Mouse (Mus musculus): Measurements from ENCODE around the gene Gtf3c5. TPM values are rescaled to one million over a fixed set of nuclear protein-coding genes. Genes with fewer than 3 reads are reported as not detected.

Gtf3c5 gene
- total RNA-seq, 2 experiments from 2014 or later = 14.8 TPM

DNA sequence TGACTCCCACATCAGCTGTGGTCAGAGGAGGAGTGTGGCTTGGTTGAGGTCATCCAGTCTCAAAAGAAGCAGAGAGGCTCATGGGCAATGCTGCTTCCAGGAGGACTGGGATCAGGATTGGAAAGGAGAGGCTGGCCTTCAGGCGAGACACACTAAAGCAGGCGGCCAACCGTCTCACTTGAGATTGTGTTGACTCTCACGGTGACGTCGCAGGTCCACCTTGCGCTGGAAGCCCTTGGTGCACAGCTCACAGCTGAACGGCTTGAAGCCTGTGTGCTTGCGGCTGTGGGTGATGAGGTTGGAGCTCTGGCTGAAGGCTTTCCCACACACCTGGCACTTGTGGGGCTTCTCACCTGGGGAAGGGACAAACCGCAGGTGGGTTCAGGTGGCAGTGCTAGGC lies 26.3 kb upstream of the Gtf3c5 start:
- DNase-seq (ENCODE audit: low spot score in 2 of 2) = no peak

DNA sequence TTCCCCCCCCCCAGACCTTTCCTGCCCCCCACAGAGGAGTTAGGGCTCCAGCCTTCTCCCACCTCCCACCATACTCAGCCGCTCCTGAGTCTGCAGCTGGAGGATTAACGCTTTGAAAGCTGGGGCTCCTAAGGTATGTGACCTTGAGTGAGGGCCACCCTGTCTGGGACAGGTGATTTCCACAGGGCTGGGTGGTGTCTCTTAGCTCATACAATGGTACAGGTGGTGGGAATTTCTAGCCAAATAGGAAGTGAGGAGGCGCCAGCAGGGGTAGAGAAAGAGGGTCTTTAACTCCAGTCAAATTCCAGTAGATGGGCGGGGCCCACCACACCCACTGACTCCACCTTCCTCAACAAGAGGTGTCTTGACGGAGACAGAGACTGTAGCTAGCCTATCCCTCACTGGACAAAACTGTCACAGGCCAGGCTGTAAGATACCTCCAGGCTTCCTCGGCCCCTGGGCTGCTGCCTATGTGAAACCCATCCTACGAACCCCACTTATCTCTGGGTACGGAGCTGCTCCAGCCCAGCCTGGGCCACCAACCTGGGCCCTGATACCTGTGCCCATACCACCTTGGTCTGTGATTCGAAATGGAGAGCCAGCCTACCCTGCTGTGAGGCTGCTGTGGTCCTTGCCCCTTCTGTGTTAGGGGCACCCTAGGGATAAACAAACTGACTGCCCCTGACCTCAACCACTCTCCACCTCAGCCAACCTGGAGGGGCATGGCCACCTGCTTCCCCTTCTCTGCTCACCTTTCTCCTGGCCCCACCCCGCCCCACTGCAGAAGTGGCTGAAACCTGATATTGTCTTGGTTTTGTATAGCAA lies 24.0 kb upstream of the Gtf3c5 start:
- no peak for DNase-seq (ENCODE audit: low spot score in 2 of 2)

DNA sequence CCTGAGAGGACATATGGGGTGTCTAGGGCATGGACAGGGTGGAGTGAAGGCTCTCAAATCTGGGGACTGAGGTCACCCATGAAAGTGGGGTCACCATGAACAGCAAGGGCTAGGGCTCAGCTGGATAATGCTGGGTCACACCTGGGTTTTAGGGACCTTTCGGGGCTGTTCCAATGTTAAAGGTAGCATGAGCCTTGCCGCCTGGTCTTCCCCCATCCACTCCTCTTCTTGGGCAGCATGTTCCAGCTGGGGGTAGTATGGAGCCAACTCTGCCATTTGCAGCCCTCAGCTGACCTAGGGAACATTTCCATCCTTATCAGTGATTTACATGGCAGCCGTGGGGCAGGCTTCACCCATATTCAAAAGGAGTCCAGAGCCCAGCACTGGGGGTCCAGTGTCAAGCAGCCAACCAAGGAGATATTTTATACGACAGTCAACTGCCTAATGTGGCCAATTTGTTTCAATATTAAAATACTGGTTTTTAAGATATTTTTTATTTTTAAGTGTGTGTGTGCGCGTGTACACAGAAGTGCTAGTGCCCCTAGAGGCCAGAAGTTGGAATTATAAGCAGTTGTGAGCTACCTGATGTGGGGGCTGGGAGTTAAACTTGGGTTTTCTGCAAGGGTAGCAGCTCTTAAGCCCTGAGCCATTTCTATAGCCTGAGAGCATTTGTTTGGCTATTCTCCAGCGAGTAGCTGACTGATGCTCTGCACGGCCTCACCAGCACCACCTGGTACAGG lies 23.2 kb upstream of the Gtf3c5 start:
- no peak for DNase-seq (ENCODE audit: low spot score in 2 of 2)

DNA sequence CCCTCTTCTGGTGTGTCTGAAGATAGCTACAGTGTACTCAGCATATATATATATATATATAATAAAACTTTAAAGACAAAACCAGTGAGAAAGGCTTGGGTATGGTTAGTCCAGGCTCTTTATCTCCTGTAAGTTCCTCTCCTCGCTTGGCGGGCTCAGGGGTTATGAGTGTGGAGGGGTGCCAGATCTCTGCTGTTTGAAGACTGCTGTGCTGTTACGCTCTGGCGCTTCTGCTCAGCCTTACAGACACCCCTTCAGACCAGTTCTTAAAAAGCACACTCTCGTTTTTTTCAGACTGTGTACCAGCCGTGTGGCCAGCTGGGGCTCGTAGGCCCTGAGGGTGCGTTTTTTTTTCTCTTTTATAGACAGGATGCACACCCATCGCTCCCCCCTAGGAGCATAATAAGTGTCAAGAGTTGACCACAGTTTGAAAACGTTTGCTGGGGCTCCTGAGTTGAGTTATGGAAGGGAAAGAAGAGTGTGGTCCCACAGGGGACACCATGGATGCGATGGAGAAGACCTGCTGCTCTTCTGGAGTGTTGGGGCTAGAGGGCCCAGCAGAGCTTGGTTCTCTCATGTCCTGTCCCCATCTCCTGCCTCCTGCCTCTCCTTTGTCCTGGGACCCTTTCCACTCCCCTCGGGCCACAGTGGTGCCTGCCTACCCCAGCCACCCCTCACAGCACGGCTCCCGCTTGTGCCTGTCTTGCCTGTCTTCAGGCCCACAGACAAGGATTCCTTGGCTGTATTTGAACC lies 22.4 kb upstream of the Gtf3c5 start:
- DNase-seq (ENCODE audit: low spot score in 2 of 2) = no peak

DNA sequence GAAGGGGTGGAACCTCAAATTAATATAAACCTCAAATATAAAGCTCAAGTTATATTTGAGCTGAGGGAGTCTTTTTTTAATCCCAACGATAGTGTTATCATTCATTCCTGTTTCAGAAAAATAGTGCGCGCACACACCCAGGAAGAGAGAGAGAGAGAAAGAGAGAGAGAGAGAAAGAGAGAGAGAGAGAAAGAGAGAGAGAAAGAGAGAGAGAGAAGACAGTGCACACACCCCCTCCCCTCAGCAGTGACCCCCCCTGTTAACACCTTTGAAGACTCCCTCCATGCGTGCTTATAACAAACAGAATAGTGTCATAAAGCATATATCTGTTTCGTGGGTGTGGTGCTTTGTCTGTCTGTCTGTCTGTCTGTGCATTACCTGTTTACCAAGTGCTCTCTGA lies 20.0 kb upstream of the Gtf3c5 start:
- no peak for DNase-seq (ENCODE audit: low spot score in 2 of 2)

DNA sequence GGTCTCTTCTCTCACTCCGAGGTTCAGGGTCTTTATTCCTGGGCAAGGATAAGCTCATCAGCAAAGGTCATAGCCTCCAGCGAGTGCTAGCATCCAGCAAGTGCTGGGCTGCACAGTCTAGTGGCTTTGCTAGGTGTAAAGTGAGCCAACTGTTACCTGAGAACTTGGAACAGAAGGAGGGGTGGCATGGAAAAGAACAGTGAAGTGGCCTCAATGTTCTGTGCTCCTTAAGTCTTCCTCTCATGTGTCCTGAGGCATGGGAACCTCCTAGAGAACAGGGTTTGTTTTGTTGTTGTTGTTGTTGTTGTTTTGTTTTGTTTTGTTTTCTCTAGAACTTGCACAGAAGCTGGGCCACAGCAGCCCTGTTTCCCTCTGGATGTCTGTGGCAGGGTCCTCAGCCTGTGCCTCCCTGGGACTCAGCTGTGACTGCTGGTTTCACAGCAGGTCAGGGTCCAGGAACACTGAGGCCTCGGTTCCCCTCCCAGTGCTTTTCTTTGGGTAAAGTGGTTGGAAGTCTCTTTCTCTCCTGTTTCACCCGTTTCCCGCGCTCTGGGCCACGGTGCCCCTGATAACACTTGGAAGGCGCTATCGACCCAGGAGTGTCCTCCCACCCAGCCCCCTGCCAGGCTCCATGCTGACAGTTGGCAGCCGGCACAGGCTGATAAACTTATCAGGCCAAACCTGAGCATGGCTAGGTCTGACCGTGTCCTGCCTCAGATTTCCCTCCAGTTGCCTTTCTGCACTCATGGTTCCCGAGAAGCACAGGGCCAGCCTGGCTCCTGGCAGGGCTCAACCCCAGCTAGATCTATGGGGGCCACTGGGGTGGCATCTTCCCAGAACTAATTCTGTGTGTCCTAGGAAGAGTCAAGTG lies 18.4 kb upstream of the Gtf3c5 start:
- DNase-seq (ENCODE audit: low spot score in 2 of 2) = no peak

DNA sequence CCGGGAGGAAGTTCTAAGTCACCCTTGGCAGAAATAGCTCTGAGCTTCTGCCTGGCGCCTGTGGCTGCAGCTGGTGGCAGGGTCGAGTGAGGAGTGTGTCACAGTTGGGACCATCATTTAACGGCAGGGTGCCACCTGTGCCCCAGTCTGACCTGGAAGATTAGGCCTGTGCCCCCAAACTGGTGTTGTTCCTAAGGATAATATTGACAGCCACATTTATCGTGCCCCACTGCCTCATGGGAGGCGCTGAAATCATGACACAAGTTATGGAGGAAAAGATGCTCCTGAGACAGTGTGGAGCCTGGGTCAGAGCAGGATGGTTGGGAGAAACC lies 16.0 kb upstream of the Gtf3c5 start:
- DNase-seq (ENCODE audit: low spot score in 2 of 2) = no peak

DNA sequence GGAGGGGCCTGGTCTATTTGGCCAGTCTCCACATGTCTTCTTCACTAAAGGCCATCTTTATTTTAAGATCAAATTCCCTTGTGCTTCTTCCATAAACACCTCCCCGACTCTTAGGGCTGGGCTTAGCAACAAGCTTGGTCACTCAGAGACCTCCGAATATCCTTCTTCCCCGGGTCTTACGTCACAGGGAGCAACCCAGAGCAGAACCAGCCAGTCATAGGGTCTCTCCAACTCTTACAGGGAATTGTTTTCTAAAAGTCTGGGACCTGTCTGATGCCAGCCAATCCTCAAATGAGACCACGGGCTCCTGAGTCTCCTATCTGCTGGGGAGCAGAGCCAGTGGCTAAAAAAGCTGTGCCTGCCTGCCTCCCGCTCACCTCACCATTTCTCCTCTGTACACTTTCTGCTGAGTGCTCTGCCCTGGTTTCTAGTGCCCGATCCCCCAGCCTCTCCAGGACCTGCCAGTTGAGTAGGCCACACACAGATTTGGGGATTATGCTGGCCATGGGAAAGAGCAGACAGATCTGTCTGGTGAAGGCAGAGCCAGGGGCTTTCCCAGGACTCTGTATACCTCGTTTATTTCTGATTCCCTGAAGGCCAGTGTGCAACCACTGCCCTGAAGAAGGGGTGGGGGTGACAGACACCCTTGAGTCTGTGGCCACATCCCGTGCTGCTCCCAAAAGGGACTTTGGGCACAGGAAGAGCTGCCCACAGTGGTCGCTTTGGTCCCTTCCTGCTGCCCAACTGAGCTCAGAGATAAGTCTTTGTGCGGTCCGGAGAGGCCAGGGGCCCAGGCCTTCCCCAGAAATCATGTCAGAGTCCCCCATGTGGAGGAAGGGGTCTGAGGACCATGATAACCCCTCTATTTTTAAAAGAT lies 15.4 kb upstream of the Gtf3c5 start:
- no peak for DNase-seq (ENCODE audit: low spot score in 2 of 2)

DNA sequence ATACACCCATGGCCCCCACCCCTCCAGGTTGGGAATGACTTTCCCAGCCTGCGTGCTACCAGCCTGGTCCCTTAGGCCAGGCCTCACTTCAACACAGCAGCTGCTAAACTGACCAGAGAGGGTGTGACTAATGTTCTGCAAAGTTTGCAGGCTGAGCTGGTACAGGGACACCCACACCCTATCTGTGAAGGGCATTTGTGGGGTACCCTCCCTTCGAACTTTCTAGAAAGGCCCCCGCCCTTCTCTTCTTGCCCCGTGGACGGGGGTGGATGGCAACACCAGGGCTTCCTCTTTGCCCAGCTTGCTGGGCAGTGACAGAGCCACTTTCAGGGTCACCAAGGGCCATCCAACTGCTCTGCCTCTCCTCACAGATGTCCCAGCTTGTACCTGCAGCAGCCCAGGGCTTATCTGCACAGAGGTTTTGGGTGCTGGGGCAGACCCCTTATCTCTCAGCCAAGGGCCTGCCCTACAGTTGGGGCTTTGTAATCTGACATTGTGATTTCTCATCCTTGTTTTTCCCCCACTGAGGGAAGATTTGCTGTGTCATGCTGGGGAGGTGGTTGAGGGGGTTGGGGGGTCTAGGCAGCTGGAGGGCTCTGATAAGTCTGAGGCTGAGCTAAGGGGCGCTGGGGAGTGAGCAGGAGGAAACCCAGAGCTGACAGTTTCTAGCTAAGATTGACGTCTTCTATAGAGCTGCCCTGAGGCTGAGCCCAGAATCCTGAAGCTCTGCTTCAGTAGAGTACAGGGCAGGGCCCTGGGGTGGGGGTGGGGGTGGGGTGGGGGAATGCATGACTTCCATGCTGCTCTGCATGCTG lies 14.4 kb upstream of the Gtf3c5 start:
- no peak for DNase-seq (ENCODE audit: low spot score in 2 of 2)

DNA sequence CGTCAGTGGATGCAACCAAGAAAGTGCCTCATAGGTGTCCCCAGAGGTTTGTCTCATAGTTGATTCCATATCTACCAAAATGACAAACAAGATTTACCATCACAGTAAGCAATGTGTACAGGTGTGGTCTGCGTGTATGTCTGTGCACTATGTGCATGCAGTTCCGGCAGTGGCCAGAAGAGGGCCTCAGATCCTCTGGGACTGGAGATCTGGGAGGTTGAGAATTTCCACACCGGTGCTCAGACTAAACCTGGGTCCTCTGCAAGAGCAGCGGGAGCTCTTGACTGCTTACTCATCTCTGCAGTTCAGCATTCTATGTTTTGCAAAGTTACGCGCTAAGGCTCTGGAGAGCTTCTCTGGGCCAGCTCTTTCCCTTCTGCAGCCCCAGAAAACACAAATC lies 13.4 kb upstream of the Gtf3c5 start:
- DNase-seq (ENCODE audit: low spot score in 2 of 2) = no peak

DNA sequence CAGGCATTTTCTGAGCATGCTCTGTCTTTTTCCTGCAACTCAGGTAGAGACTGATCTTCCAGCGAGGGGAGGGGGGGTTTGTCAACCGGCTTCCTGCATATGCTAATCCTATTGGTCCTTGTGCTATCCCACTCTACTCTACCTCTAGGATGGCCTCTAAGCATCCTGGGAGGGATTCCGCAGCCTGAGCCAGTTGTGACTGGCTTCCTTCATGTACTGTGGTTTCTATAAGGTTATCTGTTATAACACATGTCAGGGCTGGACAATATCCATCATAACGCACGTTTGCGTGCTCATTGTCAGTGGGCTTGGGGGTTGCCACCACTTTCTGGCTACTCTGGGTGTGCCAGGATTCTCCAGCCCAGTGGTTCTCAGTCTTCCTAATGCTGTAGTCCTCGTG lies 12.5 kb upstream of the Gtf3c5 start:
- no peak for DNase-seq (ENCODE audit: low spot score in 2 of 2)

DNA sequence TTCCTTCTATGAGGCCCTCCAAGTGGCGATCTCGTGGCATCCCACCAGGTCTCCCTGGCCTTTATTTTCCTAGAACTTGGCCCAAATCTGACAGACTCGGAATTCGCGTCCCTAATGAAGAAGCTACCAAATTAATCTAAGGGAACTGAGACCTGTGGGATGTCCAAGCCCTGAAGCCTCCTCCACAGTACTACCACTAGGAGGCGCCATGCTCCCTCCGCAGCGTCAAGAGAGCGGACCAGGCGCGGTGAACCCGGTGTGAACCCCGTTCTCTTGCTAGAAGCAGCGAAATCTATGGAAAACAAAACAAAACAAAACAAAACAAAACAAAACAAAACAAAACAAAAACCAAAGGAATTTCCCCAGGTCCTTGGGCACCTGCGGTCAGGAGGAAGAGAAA lies 9.3 kb upstream of the Gtf3c5 start:
- peak in 1 of 2 experiments; percentile 63 for DNase-seq (ENCODE audit: low spot score in 2 of 2)

DNA sequence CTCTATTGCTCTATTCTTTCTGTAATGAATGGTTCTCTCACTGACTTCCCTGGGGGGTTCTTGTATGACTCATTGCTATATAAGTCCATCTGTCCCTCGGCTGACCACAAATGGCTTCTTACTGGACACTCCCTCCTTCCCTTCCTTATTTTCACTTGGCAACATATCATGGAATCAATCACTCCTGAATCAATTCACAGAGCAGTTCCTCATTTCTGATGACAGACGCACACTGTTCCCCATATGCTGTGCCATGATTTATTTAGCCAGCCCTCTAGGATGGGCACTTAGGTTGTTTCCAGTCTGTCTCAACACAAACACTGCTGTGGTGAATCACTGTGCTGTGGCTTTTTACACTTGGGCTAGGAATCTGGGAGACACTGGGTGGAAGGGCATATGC lies 7.9 kb upstream of the Gtf3c5 start:
- no peak for DNase-seq (ENCODE audit: low spot score in 2 of 2)

DNA sequence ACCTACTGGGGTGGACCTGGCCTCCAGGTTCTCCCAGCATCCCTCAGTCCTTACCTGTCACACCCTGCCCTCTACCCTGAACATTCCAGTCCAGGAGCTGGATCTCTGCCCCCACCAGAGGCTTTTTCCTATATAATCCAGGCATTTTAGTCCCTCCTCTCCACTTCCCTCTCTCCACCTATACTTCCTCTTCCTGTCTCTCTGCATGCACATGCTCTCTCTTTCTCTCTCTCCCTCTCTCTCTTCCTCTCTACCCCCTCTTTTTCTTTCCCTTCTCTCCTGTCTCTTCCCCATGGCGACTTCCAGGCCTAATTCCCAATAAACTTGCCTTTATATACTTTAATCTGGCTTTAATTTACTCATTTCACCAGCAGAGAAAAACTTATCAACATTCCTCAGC lies 5.0 kb upstream of the Gtf3c5 start:
- DNase-seq (ENCODE audit: low spot score in 2 of 2) = no peak

DNA sequence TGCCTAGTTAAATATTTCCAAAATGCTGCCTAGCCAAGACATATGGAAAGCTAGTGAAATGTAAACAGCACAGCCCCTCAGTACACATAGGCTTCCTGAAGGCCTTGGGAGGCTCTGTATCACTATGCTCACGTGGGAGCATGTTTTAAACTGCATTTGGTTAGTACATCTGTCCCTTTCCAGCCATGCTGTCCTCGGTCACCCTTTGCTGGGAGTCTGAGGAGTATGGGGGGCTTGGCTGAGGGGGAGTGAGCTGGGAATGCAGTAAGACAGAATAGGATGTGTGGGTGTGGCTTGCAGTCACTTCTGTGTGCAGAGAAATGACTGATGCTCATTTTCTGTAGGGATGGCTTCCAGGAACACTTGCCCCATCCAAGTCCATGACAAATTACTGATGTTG lies 2.2 kb upstream of the Gtf3c5 start:
- DNase-seq (ENCODE audit: low spot score in 2 of 2) = no peak

DNA sequence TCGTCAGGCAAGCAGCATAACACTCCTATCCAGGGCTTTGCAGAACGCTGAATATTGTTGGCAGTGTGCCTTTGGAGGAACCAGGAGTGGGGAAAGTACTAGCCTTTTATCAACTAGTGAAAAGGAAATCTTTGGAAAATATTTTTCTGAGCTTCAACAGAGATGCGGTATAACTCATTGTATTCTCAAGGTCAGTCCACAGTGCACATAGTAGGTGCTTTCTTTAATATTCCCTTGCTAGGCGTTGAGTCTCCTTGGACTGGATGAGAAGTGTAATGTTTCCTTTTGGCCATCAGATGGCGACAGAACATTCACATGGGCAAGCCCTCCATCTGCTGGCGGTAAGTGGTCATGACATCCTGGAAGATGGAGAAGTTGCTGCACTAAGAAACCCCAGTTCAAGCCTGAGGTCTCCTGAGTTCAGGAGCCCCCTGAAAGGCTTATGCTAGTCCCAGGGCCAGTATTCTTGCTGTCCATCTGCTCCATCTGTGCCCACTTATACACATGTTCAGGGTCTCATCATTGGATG lies 1.6 kb upstream of the Gtf3c5 start:
- DNase-seq (ENCODE audit: low spot score in 2 of 2) = peak; percentile 49 to 72

DNA sequence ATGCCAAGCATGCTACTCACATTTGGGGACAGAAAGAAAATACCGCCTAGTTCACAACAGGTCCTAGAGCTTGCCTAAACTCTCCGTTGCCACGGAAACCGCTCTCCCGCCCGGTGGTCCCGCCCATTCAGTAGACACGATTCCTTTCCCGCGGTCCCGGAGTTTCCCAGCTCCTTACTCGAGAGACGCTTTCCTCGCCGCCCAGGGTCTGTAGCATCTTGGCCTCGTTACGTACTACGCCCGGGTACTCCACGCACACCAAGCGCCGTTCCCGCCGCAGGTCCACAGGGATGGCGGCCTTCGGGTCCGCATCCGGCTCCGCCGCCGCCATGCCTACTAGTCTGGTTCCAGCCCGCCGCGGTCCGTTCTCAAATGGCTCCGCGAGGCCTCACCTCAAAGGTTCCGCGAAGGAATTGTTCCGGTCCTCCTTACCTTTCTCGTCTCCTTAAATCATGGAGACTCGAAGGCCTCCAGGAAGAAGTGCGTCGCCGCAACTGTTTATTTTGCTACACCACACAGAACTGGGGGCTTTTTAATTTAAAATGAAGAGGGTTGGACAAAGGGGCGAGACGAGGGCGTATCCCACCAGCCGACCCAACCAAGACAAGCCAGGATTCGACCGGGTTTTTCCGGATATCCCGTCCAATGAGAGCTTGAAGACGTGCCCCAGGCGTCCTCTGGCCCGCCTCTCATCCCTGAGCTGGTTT lies 751 bp downstream of the Gtf3c5 start:
- DNase-seq (ENCODE audit: low spot score in 2 of 2) = peak; percentile 76 to 91

DNA sequence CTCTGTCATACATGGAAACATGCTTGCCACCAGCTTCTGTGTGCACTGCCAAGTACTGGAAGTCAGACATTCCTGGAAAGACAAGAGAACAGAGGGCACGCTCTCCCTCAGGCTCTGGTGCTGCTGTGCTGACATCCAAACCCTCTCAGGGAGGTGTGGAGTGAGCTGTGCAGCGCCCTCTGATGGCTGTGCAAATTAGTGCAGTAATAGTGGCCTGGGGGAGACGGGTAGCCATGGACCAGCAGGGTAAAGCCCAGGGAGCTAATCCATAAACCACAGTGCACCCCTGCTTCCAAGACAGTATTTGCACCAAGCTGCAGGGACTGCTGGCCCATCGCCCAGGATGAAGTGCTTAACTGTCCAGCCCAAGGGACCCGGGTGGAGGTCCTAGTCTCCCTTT lies 5.5 kb downstream of the Gtf3c5 start:
- DNase-seq (ENCODE audit: low spot score in 2 of 2) = peak in 1 of 2 experiments; percentile 27

Data from gastrocnemius, postnatal 4 days (tissue).